Mouse (Mus musculus) hindbrain, embryonic 12.5 days (tissue): ENCODE measurements around the gene Mpg. TPM values are rescaled to one million over a fixed set of nuclear protein-coding genes. Genes with fewer than 3 reads are reported as not detected.

Experiments
- ATAC-seq: fragments of 200-750 bp; cut with Nextera tagmentation; 2 replicates; pipeline ENCODE4 v1.8.0; 2017; ENCODE audit warnings: moderate TSS enrichment; ENCODE audit not compliant: low FRiP score
- H3K27ac ChIP-seq: fragments of 300-500 bp; sonication (generic); 2 replicates; pipeline ENCODE4 v1.5.1; 2016; ENCODE audit warnings: mild to moderate bottlenecking
- H3K27me3 ChIP-seq: fragments of 300-500 bp; sonication (generic); 2 replicates; pipeline ENCODE4 v1.6.1; 2016; ENCODE audit warnings: mild to moderate bottlenecking
- H3K36me3 ChIP-seq: fragments of 300-500 bp; sonication (generic); 2 replicates; pipeline ENCODE4 v1.6.1; 2016; ENCODE audit warnings: mild to moderate bottlenecking
- H3K4me1 ChIP-seq: fragments of 300-500 bp; sonication (generic); 2 replicates; pipeline ENCODE4 v1.6.1; 2016
- H3K4me2 ChIP-seq: fragments of 300-500 bp; sonication (generic); replicated peaks from 2 replicates; pipeline ENCODE4 v1.6.1; 2016; ENCODE audit warnings: mild to moderate bottlenecking
- H3K4me3 ChIP-seq: fragments of 300-500 bp; sonication (generic); 2 replicates; pipeline ENCODE4 v1.5.1; 2016; ENCODE audit warnings: mild to moderate bottlenecking
- H3K9ac ChIP-seq: fragments of 300-500 bp; sonication (generic); 2 replicates; pipeline ENCODE4 v1.6.1; 2016; ENCODE audit warnings: mild to moderate bottlenecking, moderate library complexity
- H3K9me3 ChIP-seq: fragments of 300-500 bp; sonication (generic); replicated peaks from 2 replicates; pipeline ENCODE4 v1.6.1; 2016; ENCODE audit warnings: mild to moderate bottlenecking
- WGBS: fragments of 180-500 bp; shearing (Covaris S2); methylation state at CpG from one replicate; pipeline ENCODE4 v1.1.7; 2016; 5-methylcytosine and 5-hydroxymethylcytosine counted together
- polyA plus RNA-seq: library from polyadenylated mRNA; unstranded; fragments of >200 nt; fragmentation: Nextera tagmentation; extraction: Ambion mirVana; gene quantifications from 2 replicates; pipeline ENCODE4 v1.2.1, GENCODE M21; 2016

Mpg gene
- 30.4 and 32.3 TPM in 2 replicates for polyA plus RNA-seq

DNA sequence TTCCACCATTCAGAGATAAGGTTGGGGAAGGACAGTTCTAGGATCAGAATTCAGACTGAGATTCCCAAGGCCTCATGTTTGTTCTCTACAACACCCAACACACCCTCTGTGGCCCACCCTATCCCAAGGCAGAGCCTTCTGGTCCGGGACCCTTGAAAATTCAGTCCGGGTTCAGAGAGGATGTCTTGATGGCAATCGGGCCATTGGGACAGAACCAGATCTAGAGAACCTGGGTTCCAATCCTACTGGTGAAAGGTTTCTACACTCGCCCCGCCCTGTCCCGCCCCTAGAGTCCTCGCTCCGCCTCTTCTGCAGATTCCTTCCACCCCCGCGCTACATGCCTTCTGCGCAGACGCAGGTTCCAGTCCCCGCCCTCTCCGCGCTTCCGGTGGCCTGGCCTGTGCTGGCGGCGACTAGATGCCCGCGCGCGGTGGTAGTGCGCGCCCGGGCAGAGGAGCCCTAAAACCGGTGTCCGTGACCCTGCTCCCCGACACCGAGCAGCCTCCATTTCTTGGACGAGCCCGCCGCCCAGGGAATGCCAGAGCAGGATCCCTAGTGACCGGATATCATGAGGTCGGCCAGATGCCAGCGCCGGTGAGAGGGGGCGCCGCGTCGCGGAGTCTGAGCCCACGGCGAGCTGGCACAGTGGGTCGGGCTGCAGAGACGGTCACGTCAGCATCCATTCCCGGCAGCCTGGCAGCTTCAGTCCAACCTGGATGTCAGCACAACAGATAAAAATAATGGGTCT is at the start of gene Mpg:
Gene Mpg, plus strand, starts transcription at position 382 of the 748 bp plus-strand sequence.
- WGBS = 2% methylated on average over 47 of the region's 47 CpGs
- H3K9me3 ChIP-seq = no peaks in the 10 kb centered on the region
- H3K4me3 ChIP-seq = peak within 1 kb of the TSS; percentile 64
- peak; percentile 85 for ATAC-seq
- peaks cover 38% of the 10 kb centered on the region for H3K4me1 ChIP-seq
- H3K27ac ChIP-seq = peak within 1 kb of the TSS; percentile 71
- H3K27me3 ChIP-seq = peaks cover 30% of the 10 kb centered on the region
- H3K9ac ChIP-seq = peak within 1 kb of the TSS; percentile 77
- peaks cover 27% of the 10 kb centered on the region for H3K36me3 ChIP-seq
- peak within 1 kb of the TSS; percentile 72 for H3K4me2 ChIP-seq

DNA sequence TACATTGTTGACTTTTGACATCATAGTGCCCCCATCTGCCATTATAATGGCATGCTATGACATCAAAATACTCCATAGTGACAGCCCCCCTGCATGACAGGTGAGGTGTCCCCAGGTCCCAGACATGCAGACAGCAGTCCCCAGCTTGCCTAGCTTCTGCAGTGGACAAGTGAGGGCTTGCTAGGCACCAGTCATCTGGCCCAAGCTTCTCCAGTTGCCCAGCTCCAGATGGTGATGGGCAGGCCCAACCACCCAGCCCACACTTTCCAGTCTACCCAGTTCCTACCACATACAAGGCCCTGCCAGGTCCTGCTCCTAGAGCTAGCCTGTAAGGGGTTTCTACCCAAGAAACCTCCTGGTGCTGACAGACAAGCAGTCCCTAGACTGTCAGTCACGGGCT is 47.8 kb upstream of the Mpg start:
- H3K4me3 ChIP-seq = no peak overlapping the region
- 0 out of 2 replicates have a peak, but pooled peaks cover 3% of the 10 kb centered on the region for H3K9me3 ChIP-seq
- 0 out of 2 replicates have a peak, but pooled peaks cover 4% of the 10 kb centered on the region for H3K27me3 ChIP-seq
- H3K27ac ChIP-seq = no peak overlapping the region
- H3K9ac ChIP-seq = no peak overlapping the region
- no peak overlapping the region for H3K4me2 ChIP-seq
- H3K4me1 ChIP-seq = no peaks in the 10 kb centered on the region
- WGBS = 79% methylated on average over 1 of the region's 1 CpGs
- ATAC-seq = no peak
- no peaks in the 10 kb centered on the region for H3K36me3 ChIP-seq

DNA sequence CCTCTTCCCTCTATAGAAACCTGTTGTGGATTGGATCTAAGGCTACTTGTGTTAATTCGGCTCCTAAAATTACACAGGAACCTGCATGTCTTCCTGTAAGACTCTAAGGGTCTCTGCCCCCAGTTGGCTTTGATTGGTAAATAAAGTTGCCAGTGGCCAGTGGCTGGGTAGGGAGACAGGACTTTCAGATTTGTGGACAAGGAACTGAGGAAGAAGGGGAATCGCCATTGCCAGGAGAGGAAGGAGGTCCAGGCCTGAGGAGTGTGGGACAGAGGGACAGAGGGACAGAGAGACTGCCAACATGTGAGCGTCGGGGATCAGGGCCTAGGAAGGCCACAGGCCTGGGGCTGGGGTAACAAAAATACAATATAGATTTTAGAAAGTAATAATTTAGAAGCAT is 45.1 kb upstream of the Mpg start:
- Histone ChIP-seq H3K27me3 (0 out of 2 replicates have a peak, but pooled peaks cover 4% of the 10 kb centered on the region), H3K4me2 (no peak overlapping the region), H3K4me1 (no peaks in the 10 kb centered on the region), H3K4me3 (no peak overlapping the region), H3K36me3 (no peaks in the 10 kb centered on the region), H3K9me3 (0 out of 2 replicates have a peak, but pooled peaks cover 3% of the 10 kb centered on the region), H3K9ac (no peak overlapping the region), H3K27ac (no peak overlapping the region)
- WGBS = 70% methylated on average over 4 of the region's 4 CpGs
- no peak for ATAC-seq

DNA sequence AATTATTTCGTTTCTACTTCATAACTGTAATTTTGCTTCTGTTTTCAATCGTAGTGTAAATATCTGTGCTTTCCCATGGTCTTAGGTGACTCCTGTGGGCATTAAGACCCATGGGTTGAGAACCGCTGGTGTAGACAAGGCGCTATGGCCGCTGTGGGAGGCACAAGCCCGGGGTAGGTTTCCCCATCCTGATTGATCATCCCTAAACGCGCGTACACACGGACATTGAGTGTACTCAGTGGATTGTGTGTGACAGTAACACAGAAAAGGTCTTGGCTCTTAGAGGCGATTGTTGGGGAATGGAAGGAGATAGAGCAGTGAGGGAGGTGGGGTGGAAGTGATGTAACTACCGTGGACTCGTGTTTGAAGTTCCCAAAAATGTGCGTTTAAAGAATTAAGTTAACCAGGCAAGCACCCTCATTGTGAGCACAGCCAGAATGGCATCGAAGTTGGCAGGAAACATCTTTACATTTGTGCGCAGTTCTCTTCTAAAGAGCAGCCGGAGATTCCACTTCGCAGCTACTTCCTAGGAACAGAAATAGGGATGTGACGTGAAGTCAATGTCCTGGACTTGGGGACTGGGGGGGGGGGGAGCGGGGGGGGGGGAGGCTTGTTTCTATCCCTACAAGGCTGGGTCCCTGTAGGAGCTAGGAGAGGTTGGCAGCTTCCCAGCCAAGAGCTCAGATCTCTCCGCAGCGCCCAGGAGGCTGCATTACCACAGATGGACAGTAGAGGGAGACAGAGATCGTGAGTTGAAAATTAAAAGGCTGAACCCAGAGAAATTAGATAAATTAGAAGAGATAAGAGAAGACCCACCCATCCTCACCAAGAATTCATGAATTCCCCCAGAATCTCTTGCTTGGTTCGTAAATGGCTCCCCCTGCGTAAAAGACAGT is 44.1 kb upstream of the Mpg start:
- Histone ChIP-seq H3K36me3 (no peaks in the 10 kb centered on the region), H3K4me2 (no peak overlapping the region), H3K9me3 (0 out of 2 replicates have a peak, but pooled peaks cover 3% of the 10 kb centered on the region), H3K4me1 (no peaks in the 10 kb centered on the region), H3K27ac (no peak overlapping the region), H3K27me3 (0 out of 2 replicates have a peak, but pooled peaks cover 4% of the 10 kb centered on the region), H3K4me3 (no peak overlapping the region), H3K9ac (no peak overlapping the region)
- peak; percentile 40; the same call in 1 of the 2 replicates for ATAC-seq
- 54% methylated on average over 23 of the region's 25 CpGs for WGBS

DNA sequence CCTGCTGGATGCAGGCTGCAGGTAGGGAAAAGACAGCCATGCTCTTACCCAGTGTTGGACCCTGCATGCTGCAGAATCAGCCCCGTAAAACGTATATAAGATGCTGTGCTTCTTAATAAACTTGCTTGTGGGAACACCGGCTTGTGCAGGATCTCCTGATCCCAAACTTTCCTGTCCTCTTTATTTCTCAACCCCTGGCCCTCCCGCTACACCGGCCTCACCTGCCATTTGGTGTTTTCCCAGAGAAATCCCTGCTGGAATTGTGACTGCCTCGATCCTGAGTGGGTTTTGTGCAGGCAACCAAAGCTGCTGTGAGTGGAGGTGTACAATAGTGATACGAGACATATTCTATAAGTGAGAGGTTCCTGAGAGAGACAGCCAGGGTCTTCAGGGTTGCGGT is 41.8 kb upstream of the Mpg start:
- whole genome bisulfite sequencing = 89% methylated on average over 8 of the region's 8 CpGs
- H3K27ac ChIP-seq = no peak overlapping the region
- no peak for ATAC-seq

DNA sequence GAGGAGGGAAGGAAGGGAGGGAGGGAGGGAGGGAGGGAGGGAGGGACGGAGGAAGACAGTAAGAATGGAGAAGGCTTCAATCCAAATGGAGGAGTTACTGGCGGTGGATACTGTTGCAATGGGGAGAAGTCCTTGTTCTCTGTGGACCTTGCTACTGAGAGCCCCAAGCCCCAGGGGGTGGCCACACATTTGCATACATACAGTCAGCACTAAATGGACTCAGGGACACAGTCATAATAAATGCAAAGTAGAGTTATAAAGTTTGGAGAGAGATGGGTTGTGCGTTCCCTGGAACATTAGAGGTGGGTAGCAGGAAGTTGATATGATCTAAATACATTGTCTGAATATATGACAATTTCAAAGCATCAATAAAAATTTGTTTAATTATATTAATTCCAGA is 40.3 kb upstream of the Mpg start:
- 0 out of 2 replicates have a peak, but pooled peaks cover 4% of the 10 kb centered on the region for H3K27me3 ChIP-seq
- no peak overlapping the region for H3K4me3 ChIP-seq
- H3K36me3 ChIP-seq = no peaks in the 10 kb centered on the region
- no peak overlapping the region for H3K27ac ChIP-seq
- no peak overlapping the region for H3K9ac ChIP-seq
- no peaks in the 10 kb centered on the region for H3K9me3 ChIP-seq
- no peak overlapping the region for H3K4me2 ChIP-seq
- 82% methylated on average over 3 of the region's 3 CpGs for WGBS
- ATAC-seq = no peak
- no peaks in the 10 kb centered on the region for H3K4me1 ChIP-seq

More for the DNA sequence above, 41.8 kb upstream of the Mpg start:
- H3K27me3 ChIP-seq = 0 out of 2 replicates have a peak, but pooled peaks cover 4% of the 10 kb centered on the region
- no peaks in the 10 kb centered on the region for H3K4me1 ChIP-seq
- H3K4me3 ChIP-seq = no peak overlapping the region
- H3K36me3 ChIP-seq = no peaks in the 10 kb centered on the region
- no peak overlapping the region for H3K9ac ChIP-seq
- no peak overlapping the region for H3K4me2 ChIP-seq
- H3K9me3 ChIP-seq = no peaks in the 10 kb centered on the region

DNA sequence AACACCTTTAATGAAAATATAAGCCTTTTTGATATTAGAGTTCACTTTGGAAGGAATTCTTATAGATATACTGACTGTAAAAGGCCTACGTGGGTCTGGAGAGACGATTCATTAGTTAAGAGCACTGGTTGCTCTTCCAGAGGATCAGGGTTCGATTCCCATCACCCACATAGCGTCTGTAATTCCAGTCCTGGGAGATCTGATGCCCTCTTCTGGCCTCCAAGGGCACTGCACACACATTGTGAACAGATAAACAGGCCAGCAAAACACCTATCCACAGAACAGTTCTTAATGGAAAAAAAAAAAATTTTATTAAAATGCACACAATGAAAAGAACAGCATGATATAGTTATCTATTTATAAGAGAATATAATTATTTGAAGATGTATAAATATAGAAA is 39.0 kb upstream of the Mpg start:
- Histone ChIP-seq H3K4me1 (no peaks in the 10 kb centered on the region), H3K27me3 (no peaks in the 10 kb centered on the region), H3K9me3 (no peaks in the 10 kb centered on the region), H3K36me3 (no peaks in the 10 kb centered on the region), H3K4me2 (no peak overlapping the region), H3K9ac (no peak overlapping the region), H3K4me3 (no peak overlapping the region), H3K27ac (no peak overlapping the region)
- no peak for ATAC-seq
- 85% methylated on average over 4 of the region's 4 CpGs for WGBS

DNA sequence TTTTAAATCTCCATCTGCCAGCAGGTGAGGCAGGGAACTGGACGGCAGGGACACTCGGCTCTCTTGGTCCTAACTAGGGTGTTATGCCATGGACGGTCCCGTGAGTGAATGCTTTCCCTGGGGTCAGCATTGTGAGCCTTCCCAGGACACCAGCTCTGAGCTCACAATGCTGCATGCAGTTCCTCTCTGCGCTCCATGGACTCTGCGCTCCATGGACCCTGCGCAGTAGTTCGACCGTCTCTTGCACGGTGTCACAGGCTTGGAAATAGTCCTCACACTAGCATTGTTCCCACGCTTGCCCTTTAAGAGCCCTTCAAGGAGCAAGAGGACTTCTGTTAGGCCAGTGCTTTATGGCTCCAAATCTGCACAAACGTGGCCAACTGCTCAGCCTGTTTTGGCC is 37.4 kb upstream of the Mpg start:
- Histone ChIP-seq H3K27ac (no peak overlapping the region), H3K4me2 (no peak overlapping the region), H3K4me1 (no peaks in the 10 kb centered on the region), H3K9ac (no peak overlapping the region), H3K4me3 (no peak overlapping the region), H3K9me3 (no peaks in the 10 kb centered on the region), H3K27me3 (no peaks in the 10 kb centered on the region), H3K36me3 (no peaks in the 10 kb centered on the region)
- WGBS = 85% methylated on average over 12 of the region's 12 CpGs
- no peak for ATAC-seq

DNA sequence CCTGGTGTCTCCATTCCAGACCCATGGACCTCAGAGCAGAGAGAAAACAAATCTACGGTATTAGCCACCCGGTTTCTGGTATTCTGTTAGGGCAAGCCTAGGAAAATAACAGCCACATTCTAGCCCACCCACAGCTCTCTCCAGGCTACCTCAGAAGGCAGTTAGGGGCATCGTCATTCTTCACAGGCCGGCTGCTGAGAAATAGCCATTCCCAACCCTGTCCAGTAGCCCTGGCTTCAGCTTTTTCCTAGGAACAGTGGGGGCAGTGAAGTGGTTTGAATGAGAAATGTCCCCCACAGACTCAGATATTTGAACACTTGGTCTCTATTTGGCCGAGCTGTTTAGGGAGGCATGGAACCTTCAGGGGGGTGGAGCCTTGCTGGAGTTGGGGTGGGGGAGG is 36.9 kb upstream of the Mpg start:
- WGBS = 55% methylated on average over 5 of the region's 5 CpGs
- no peak overlapping the region for H3K27ac ChIP-seq
- H3K4me1 ChIP-seq = no peaks in the 10 kb centered on the region
- no peaks in the 10 kb centered on the region for H3K9me3 ChIP-seq
- no peak overlapping the region for H3K4me2 ChIP-seq
- no peak for ATAC-seq
- H3K9ac ChIP-seq = no peak overlapping the region
- H3K36me3 ChIP-seq = no peaks in the 10 kb centered on the region
- no peak overlapping the region for H3K4me3 ChIP-seq
- no peaks in the 10 kb centered on the region for H3K27me3 ChIP-seq

DNA sequence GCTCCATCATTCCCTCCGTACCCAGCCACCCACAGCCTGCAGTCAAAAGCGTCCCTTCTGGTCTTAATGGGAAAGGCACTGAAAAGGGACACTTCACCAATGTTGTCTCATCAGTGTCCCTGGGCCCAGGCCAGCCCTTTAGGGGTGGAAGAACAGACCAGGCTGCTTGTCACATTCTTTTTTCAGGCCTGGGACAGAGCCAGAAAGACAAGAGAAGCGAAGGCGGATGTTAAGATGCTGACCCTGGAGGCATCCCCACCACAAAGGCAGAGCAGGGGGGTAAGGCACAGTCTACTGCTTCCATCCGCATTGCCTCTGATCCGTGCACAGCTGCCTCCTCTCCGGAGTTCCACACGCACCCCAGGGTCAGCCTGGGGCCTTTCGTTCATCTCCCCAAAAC is 36.2 kb upstream of the Mpg start:
- no peak for ATAC-seq
- no peak overlapping the region for H3K27ac ChIP-seq
- 69% methylated on average over 9 of the region's 9 CpGs for WGBS
- no peaks in the 10 kb centered on the region for H3K27me3 ChIP-seq
- H3K4me1 ChIP-seq = no peaks in the 10 kb centered on the region
- no peaks in the 10 kb centered on the region for H3K36me3 ChIP-seq
- H3K9ac ChIP-seq = no peak overlapping the region
- no peak overlapping the region for H3K4me2 ChIP-seq
- no peak overlapping the region for H3K4me3 ChIP-seq
- H3K9me3 ChIP-seq = no peaks in the 10 kb centered on the region

DNA sequence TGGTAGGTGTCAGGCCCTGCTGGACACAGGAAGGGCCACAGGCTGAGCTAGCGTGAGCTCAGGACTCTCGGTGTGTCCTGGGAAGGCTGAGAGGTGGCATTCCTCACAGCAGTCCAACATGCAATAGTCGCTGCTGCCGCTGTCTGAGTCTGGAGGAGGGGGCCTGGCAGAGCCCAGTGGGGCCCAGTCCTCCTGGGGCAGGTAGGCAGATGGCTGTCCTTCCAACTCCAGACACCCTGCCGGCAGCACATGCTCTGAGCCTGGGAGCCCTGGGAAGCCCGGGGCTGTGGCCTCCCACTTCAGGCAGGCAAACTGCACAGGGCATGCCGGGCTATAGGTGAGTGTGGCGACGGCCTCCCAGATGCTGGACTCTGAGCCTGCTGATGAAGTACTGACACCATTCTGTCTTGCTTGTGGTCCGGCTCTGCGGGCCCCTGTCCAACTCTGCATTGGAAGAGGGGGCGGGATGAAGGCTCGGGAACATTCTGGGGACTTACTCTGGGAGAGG is 35.6 kb upstream of the Mpg start:
- no peaks in the 10 kb centered on the region for H3K36me3 ChIP-seq
- H3K27ac ChIP-seq = no peak overlapping the region
- no peaks in the 10 kb centered on the region for H3K4me1 ChIP-seq
- H3K9ac ChIP-seq = no peak overlapping the region
- WGBS = 68% methylated on average over 13 of the region's 13 CpGs
- H3K9me3 ChIP-seq = no peaks in the 10 kb centered on the region
- ATAC-seq = no peak
- no peak overlapping the region for H3K4me3 ChIP-seq
- no peak overlapping the region for H3K4me2 ChIP-seq
- no peaks in the 10 kb centered on the region for H3K27me3 ChIP-seq

DNA sequence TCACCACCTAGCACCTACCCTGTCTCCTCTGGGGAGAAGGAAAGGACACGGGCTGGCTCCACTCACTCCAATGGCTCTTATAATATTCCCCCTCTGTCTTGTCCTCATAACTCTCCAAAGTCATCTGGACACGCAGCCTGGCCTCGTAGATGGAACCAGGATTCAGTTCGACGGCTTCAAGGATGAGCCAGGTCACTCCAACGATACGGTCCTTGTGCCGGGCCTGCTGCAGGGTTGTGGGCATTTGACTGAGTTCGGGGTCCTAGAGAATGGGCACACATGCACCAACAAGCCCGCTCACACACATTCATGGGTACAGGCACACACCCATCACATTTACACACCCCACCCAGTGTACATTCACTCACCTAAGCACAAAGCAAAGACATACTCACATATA is 33.1 kb upstream of the Mpg start:
- ATAC-seq = no peak
- WGBS = 88% methylated on average over 10 of the region's 10 CpGs
- Histone ChIP-seq H3K9ac (no peak overlapping the region), H3K27me3 (0 out of 2 replicates have a peak, but pooled peaks cover 5% of the 10 kb centered on the region), H3K9me3 (no peaks in the 10 kb centered on the region), H3K36me3 (no peaks in the 10 kb centered on the region), H3K4me2 (no peak overlapping the region), H3K4me3 (no peak overlapping the region), H3K27ac (no peak overlapping the region), H3K4me1 (peaks cover 4% of the 10 kb centered on the region)
